Mouse (Mus musculus) gonadal fat pad, adult 2 months (tissue): ENCODE measurements around the gene Stx8. TPM values are rescaled to one million over a fixed set of nuclear protein-coding genes. Genes with fewer than 3 reads are reported as not detected.

ENCODE experiments used
- DNase-seq: peaks from one replicate; pipeline ENCODE4 v3.0.0-alpha.2; 2012; ENCODE audit warnings: low read depth
- polyA plus RNA-seq: library from polyadenylated mRNA; depleted of rRNA; stranded (reverse); fragments of >200 nt; gene quantifications from 2 replicates; pipeline ENCODE4 v1.2.3, GENCODE M21; 2012

The Stx8 gene
- polyA plus RNA-seq, 1 experiment: 9.9 TPM

DNA sequence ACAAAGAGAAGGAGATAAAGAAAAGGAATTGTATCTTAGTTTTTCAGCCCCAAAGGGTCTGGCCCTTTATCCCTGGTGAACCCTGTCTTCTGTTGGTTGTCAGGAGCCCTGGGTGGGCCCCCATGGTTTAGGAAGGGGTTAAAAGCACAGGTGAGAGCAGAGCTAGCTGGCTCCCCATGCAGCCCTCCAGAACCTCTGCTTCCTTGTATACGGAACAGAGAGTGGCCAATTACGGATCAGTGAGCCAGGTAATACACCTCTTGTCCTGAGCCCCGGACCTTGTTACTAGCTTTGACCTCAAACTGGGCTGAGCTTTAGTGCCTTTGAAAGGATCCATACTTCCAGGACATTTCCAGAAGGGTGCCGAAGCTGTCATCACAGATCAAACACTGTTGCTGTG lies 234.5 kb downstream of the Stx8 start:
- no peak for DNase-seq

DNA sequence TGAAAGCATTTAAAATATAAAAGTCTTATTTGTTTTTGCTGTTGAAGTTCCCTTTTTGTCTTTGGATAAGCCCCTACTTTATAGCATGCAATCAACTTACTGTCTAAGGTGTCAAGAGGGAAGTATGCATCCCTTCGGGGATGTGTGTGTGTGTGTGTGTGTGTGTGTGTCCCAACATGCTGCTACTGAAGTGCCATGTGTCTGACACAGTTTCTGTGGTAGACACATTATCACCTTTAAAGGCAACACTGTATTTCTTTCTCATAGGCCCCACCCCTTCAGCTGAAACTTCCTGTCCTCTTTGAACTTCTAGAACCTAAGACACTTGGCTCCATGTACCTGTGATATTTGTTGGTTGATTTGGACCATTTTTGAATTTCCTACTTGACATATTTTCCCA lies 235.1 kb downstream of the Stx8 start:
- DNase-seq: no peak

- no peak for DNase-seq
Measured at GRCm38 (mm10) chr11:68201811-68202459, 235.9 kb downstream of the Stx8 start.

GRCm38 (mm10) chr11:68202561-68202960 lies 236.6 kb downstream of the Stx8 start:
- DNase-seq: no peak

GRCm38 (mm10) chr11:68203658-68204315 lies 237.8 kb downstream of the Stx8 start:
- no peak for DNase-seq

DNA sequence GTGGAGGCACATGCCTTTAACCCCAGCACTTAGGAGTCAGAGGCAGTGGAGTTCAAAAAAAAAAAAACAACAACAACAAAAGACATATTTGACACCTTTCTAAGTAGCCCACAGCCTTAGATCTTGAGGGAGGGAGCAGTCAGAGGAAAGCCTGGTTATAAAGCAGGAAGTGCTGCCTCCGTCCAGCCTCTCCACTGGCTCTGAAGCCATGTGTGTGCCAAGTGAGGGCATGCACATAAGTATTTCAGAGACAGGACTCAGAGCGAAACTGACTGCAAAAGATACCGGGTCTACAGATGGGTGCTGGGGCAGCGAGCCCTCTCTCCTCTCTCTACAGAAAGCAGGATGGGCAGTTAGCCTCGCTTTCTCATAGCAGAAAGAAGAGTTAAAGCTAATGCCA lies 238.4 kb downstream of the Stx8 start:
- no peak for DNase-seq

GRCm38 (mm10) chr11:68205572-68206229 lies 239.7 kb downstream of the Stx8 start:
- DNase-seq: no peak

GRCm38 (mm10) chr11:68208023-68208422 lies 242.0 kb downstream of the Stx8 start:
- no peak for DNase-seq

GRCm38 (mm10) chr11:68208582-68208981 lies 242.6 kb downstream of the Stx8 start:
- DNase-seq: no peak

- DNase-seq: no peak
Measured at GRCm38 (mm10) chr11:68209506-68209905, 243.5 kb downstream of the Stx8 start.

DNA sequence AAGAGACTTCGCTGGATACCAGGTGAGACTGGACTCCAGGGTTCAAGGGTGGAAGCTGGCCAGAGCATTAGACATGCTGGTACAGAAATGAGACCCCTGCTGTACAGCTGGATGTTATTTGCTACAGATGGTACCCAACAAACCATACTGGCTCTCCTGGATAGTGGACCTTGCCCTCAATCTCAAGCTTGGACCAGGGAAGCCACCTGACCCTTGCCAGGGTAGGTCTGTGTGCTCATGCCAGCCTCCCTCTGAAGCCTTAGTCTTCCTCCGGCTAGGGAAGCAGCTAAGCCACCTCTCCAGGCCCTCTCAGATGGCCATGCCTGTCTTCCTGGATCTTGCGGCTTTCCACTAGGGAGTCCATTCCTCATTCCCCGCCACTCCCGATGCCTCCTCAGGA lies 244.7 kb downstream of the Stx8 start:
- DNase-seq: no peak

GRCm38 (mm10) chr11:68211924-68212578 lies 246.1 kb downstream of the Stx8 start:
- no peak for DNase-seq

DNA sequence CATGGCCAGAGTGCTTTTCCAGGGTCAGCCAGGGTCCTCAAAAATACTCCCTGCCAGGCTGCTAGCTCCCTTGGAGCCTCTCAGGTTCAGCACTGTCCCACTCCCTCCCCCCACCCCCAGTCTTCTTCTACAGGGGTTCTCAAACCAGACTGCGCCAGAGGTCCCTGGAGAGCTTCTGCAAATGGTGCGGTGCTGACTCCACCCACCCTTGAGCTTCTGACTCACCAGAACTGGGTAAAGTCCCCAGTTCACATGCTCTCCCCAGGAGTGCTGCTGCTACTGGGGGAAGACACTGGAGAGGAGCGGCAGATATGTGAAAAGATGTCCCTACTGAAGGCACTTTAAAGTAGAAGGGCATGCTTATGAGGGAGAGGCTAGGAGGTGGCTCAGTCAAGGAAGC lies 247.9 kb downstream of the Stx8 start:
- no peak for DNase-seq

GRCm38 (mm10) chr11:68214496-68215205 lies 248.7 kb downstream of the Stx8 start:
- DNase-seq: no peak

- DNase-seq: no peak
Measured at GRCm38 (mm10) chr11:68215206-68215912, 249.4 kb downstream of the Stx8 start.

DNA sequence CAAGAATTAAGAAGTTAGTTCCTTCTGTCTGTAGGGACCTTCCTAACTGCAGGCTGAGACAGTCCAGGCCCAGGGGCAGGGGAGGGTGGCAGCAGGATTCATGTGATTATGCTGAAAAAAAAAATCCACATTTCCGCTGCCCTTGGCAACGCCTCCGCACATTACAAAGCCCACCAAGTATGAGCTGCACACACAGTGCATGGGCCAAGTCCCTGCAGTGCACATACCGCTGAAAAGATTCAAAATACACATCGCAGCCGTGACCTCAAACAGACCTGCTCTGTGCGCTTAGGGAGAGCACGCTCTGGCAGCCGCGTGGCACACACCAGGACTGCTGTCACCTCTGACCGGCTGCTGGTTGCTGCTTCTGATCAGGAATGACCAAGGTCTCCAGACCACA lies 250.0 kb downstream of the Stx8 start:
- no peak for DNase-seq

DNA sequence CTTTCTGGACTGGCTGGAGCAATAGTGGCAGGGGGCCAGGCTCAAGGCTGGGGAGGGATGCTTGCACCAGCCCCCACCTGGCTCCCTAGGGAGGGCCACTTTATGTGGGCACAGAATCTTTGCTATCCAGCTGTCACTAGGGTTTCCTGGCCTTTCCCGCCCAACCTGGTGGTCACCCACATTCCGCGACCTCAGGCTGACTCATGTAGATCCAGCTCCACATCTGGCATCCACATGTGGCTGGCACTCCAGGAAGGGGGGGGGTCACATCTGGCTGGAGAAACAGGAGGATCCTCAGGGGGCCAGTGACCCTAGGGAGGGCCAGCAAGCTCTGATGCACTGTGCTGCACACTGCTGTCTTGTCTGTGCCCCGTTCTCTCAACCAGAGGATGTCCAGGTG lies 254.7 kb downstream of the Stx8 start:
- DNase-seq: no peak

DNA sequence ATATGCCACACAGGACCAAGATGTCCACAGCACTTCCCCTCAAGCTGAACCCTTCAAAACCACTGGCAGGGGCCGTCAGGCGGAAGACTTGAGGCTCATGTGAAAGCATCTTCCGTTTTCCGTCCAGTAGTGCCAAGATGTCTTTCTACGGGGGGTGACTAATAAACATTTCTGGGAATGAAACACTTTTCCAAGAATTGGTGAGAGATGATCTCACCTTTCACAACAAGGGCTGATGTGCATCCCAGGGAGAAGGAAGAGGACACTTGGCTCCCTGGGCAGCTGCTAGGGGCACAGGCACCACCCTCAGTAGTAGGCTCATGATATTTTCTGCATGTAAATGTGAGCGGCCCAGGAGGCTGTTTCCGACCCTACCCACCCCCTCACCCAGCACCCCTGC lies 256.2 kb downstream of the Stx8 start:
- DNase-seq: no peak

GRCm38 (mm10) chr11:68223143-68223542 lies 257.1 kb downstream of the Stx8 start:
- DNase-seq: no peak

- DNase-seq: no peak
Measured at GRCm38 (mm10) chr11:68226654-68227057, 260.7 kb downstream of the Stx8 start.

- no peak for DNase-seq
Measured at GRCm38 (mm10) chr11:68227837-68228236, 261.8 kb downstream of the Stx8 start.
